Mouse (Mus musculus) embryonic facial prominence, embryonic 11.5 days (tissue): ENCODE results near the gene Ybx1. TPM values are rescaled to one million over a fixed set of nuclear protein-coding genes. Genes with fewer than 3 reads are reported as not detected.

Experiments used
- polyA plus RNA-seq: library from polyadenylated mRNA; unstranded; fragments of >200 nt; fragmentation: Nextera tagmentation; extraction: Ambion mirVana; gene quantifications from 2 replicates; pipeline ENCODE4 v1.2.1, GENCODE M21; 2014

The Ybx1 gene
- polyA plus RNA-seq, 1 experiment from 2014 or later, result 1,398 TPM

Other genes with a start within 250 kb of the Ybx1 start
- 111 and 140 TPM in 2 replicates for gene Slc2a1, start 185.9 kb downstream of the Ybx1 start, polyA plus RNA-seq
- 6.9 and 8.2 TPM in 2 replicates for gene Zfp691, start 120.4 kb downstream of the Ybx1 start, polyA plus RNA-seq
- 7.0 and 8.7 TPM in 2 replicates for gene Ermap, start 104.6 kb downstream of the Ybx1 start, polyA plus RNA-seq
- 174 and 184 TPM in 2 replicates for gene Svbp, start 99.3 kb downstream of the Ybx1 start, polyA plus RNA-seq
- not detected in 2 replicates for gene Tmem269, start 76.4 kb downstream of the Ybx1 start, polyA plus RNA-seq
- gene AU022252, start 61.9 kb downstream of the Ybx1 start, polyA plus RNA-seq, result 35.1 and 39.9 TPM in 2 replicates
- 20.0 and 22.8 TPM in 2 replicates for gene P3h1, start 61.7 kb downstream of the Ybx1 start, polyA plus RNA-seq
- not detected in 2 replicates for gene Cldn19, start 39.2 kb downstream of the Ybx1 start, polyA plus RNA-seq
- gene Ppih, start 25.9 kb upstream of the Ybx1 start, polyA plus RNA-seq, result 153 and 157 TPM in 2 replicates
- gene Ccdc30, start 120.9 kb upstream of the Ybx1 start, polyA plus RNA-seq, result 6.7 and 7.7 TPM in 2 replicates
- gene Ppcs, start 127.8 kb upstream of the Ybx1 start, polyA plus RNA-seq, result 32.5 and 34.3 TPM in 2 replicates
- not detected in 2 replicates for gene Zmynd12, start 128.2 kb upstream of the Ybx1 start, polyA plus RNA-seq
- gene Rimkla, start 198.0 kb upstream of the Ybx1 start, polyA plus RNA-seq, result 2.2 and 2.7 TPM in 2 replicates
- gene Foxj3, start 242.4 kb upstream of the Ybx1 start, polyA plus RNA-seq, result 25.7 and 30.9 TPM in 2 replicates
- gene Frg2f1, start 244.9 kb upstream of the Ybx1 start, polyA plus RNA-seq, result 3.0 and 3.1 TPM in 2 replicates